Mouse (Mus musculus): ENCODE data around the gene Lmcd1. TPM values are rescaled to one million over a fixed set of nuclear protein-coding genes. Genes with fewer than 3 reads are reported as not detected.

The Lmcd1 gene
- polyA plus RNA-seq, 1 experiment from 2014 or later = 48.7 TPM

- Histone ChIP-seq H3K9ac (no peak overlapping the region), H3K27me3 (replicated peaks) (no peaks in the 10 kb centered on the region), H3K9me3 (replicated peaks) (no peaks in the 10 kb centered on the region), H3K4me3 (no peak overlapping the region), H3K36me3 (peaks cover 27% of the 10 kb centered on the region), H3K4me2 (no peak overlapping the region), H3K4me1 (replicated peaks) (peaks cover 18% of the 10 kb centered on the region), H3K27ac (ENCODE audit: poor library complexity, severe bottlenecking) (peak overlapping the region; percentile 8)
- 73% methylated on average over 3 of the region's 3 CpGs for WGBS
- no peak for ATAC-seq (ENCODE audit: insufficient number of reproducible peaks, low FRiP score)
These were observed 14.7 kb downstream of the Lmcd1 start for GRCm38 (mm10) chr6:112288271-112288670.

GRCm38 (mm10) chr6:112291146-112291545 is 17.6 kb downstream of the Lmcd1 start:
- Histone ChIP-seq H3K4me1 (replicated peaks) (peaks cover 38% of the 10 kb centered on the region), H3K9me3 (replicated peaks) (no peaks in the 10 kb centered on the region), H3K27ac (ENCODE audit: poor library complexity, severe bottlenecking) (no peak overlapping the region), H3K27me3 (replicated peaks) (no peaks in the 10 kb centered on the region), H3K4me3 (no peak overlapping the region), H3K9ac (no peak overlapping the region), H3K36me3 (peaks cover 14% of the 10 kb centered on the region), H3K4me2 (no peak overlapping the region)
- ATAC-seq (ENCODE audit: insufficient number of reproducible peaks, low FRiP score) = no peak
- 58% methylated on average over 4 of the region's 4 CpGs for WGBS

DNA sequence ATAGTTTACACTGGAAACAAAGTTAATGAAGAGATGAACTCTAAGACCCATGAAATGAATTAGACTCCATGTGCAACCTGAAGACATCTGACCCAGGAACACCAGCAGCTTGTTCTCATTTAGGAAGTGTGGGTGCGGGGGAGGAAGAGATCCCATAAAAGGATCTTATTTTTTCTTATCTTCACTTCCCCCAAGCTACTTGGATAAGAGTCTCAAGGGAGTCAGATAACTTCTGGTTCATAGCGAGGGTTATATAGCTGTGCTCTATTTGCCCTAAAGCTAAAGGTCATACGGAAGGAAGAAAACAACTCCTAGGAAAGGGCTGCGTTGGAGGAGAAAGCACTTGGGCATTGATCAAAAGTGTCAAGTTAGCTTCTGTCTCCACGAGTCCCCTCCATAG is 19.8 kb downstream of the Lmcd1 start:
- Histone ChIP-seq H3K4me3 (no peak overlapping the region), H3K4me2 (no peak overlapping the region), H3K9me3 (replicated peaks) (no peaks in the 10 kb centered on the region), H3K9ac (no peak overlapping the region), H3K27me3 (replicated peaks) (no peaks in the 10 kb centered on the region), H3K27ac (ENCODE audit: poor library complexity, severe bottlenecking) (no peak overlapping the region), H3K36me3 (0 out of 2 replicates have a peak, but pooled peaks cover 1% of the 10 kb centered on the region), H3K4me1 (replicated peaks) (peaks cover 34% of the 10 kb centered on the region)
- 17% methylated on average over 5 of the region's 5 CpGs for WGBS
- ATAC-seq (ENCODE audit: insufficient number of reproducible peaks, low FRiP score) = no peak

GRCm38 (mm10) chr6:112295269-112295668 is 21.7 kb downstream of the Lmcd1 start:
- H3K4me3 ChIP-seq = no peak overlapping the region
- no peak overlapping the region for H3K4me2 ChIP-seq
- ATAC-seq (ENCODE audit: insufficient number of reproducible peaks, low FRiP score) = peak; percentile 29; the same call in 1 of the 2 replicates
- H3K9me3 ChIP-seq (replicated peaks) = no peaks in the 10 kb centered on the region
- H3K9ac ChIP-seq = no peak overlapping the region
- peaks cover 35% of the 10 kb centered on the region for H3K4me1 ChIP-seq (replicated peaks)
- WGBS = 30% methylated on average over 3 of the region's 3 CpGs
- H3K27me3 ChIP-seq (replicated peaks) = no peaks in the 10 kb centered on the region
- H3K27ac ChIP-seq (ENCODE audit: poor library complexity, severe bottlenecking) = no peak overlapping the region
- no peaks in the 10 kb centered on the region for H3K36me3 ChIP-seq

DNA sequence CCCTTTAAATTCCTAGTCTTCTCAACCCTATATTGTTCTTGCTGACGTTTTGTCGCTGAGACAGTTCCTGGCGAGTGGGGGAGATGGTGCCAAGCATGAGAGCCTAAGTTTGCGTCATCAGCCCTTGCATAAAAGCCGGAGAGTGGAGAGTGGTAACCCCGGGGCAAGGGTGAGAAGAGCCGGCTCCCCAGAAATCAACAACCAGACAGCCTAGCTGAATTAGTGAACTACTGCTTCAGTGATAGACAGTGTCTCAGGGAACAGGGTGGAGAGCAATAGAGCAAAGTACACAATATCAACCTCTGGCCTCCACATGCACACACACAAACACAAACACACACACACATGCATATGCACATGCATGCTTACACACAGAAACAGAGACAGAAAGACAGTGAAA is 26.6 kb downstream of the Lmcd1 start:
- H3K9ac ChIP-seq = no peak overlapping the region
- no peaks in the 10 kb centered on the region for H3K36me3 ChIP-seq
- H3K9me3 ChIP-seq (replicated peaks) = no peaks in the 10 kb centered on the region
- ATAC-seq (ENCODE audit: insufficient number of reproducible peaks, low FRiP score) = no peak
- H3K4me1 ChIP-seq (replicated peaks) = peaks cover 50% of the 10 kb centered on the region
- H3K27ac ChIP-seq (ENCODE audit: poor library complexity, severe bottlenecking) = no peak overlapping the region
- no peak overlapping the region for H3K4me2 ChIP-seq
- WGBS = 81% methylated on average over 7 of the region's 7 CpGs
- no peak overlapping the region for H3K4me3 ChIP-seq
- H3K27me3 ChIP-seq (replicated peaks) = no peaks in the 10 kb centered on the region

DNA sequence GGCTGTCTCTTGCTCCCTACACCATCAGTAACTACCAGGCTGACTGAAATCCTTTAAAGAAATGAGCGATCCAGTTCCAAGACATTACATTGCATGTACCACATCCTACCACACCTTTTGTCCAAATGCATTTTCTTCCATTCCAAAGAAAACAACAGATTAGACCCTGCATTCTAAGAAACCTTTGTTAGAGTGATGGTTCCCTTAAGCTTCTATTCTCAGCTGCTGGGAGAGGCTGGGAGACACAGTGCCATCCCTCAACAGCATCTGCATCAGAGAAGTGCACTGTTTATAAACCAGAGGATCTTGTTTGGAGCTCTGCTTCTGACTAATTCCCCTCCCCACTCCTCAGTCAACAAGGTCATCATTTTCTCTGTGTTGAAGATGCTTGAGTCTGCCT is 27.1 kb downstream of the Lmcd1 start:
- Histone ChIP-seq H3K27me3 (replicated peaks) (no peaks in the 10 kb centered on the region), H3K4me2 (no peak overlapping the region), H3K4me3 (no peak overlapping the region), H3K9me3 (replicated peaks) (no peaks in the 10 kb centered on the region), H3K9ac (no peak overlapping the region), H3K27ac (ENCODE audit: poor library complexity, severe bottlenecking) (no peak overlapping the region), H3K36me3 (no peaks in the 10 kb centered on the region), H3K4me1 (replicated peaks) (peaks cover 46% of the 10 kb centered on the region)
- WGBS = 90% methylated on average over 1 of the region's 1 CpGs
- no peak for ATAC-seq (ENCODE audit: insufficient number of reproducible peaks, low FRiP score)

DNA sequence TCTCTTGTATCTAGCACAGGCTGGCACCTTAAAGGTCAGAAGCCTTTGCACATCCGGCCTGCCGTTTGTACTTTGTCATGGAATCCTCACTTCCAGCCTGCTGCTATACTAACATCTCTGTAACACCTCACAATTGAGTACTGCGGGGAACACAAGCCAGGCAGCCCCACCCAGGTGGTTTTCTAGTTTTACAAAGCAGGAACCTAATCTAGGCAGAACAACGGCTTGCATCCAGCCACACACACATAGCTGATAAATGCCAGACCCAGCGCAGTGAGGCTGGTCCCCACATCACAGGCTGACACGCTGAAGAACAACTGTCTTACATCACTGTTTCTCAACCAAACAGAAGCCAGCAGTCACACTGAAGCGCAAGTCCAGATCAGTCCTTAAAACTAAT is 28.7 kb downstream of the Lmcd1 start:
- no peak overlapping the region for H3K9ac ChIP-seq
- 14% methylated on average over 7 of the region's 7 CpGs for WGBS
- 0 out of 2 replicates have a peak overlapping the region, but pooled peaks have one; percentile 19 for H3K4me2 ChIP-seq
- H3K9me3 ChIP-seq (replicated peaks) = no peaks in the 10 kb centered on the region
- peaks cover 4% of the 10 kb centered on the region; the same call in 1 of the 2 replicates for H3K36me3 ChIP-seq
- peaks cover 42% of the 10 kb centered on the region for H3K4me1 ChIP-seq (replicated peaks)
- peak; percentile 71 for ATAC-seq (ENCODE audit: insufficient number of reproducible peaks, low FRiP score)
- no peaks in the 10 kb centered on the region for H3K27me3 ChIP-seq (replicated peaks)
- no peak overlapping the region for H3K4me3 ChIP-seq
- H3K27ac ChIP-seq (ENCODE audit: poor library complexity, severe bottlenecking) = peak overlapping the region; percentile 58

DNA sequence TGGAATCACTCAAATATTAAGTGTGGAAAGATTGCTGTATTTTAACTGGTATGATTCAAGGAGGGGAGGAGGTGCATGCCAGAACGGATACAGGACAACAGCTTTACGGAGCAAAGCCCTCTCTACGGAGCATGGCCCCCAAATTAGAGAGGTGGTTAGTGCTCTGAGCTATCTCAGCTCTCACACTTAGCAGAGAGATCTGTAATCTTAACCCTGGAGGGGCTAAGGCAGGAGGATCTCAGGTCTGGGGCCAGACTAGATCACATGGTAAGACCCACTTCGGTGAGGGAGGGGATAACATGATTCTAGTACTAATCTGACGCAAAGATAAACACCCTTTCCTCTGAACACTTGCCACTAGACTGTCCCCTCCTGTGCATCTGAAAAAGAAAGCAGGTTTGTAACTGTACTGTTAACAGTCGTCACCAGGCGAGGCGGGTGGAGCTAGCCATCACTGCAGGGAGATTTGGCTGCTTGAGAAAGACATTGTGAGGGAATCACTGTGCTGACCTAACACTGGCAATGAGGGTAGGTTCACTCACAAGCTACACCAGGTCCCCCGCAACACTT is 29.3 kb downstream of the Lmcd1 start:
- Histone ChIP-seq H3K36me3 (peaks cover 6% of the 10 kb centered on the region; the same call in 1 of the 2 replicates), H3K9ac (no peak overlapping the region), H3K4me2 (no peak overlapping the region), H3K27ac (ENCODE audit: poor library complexity, severe bottlenecking) (peak overlapping the region; percentile 58; the same call in 1 of the 2 replicates), H3K4me3 (no peak overlapping the region), H3K9me3 (replicated peaks) (no peaks in the 10 kb centered on the region), H3K27me3 (replicated peaks) (no peaks in the 10 kb centered on the region), H3K4me1 (replicated peaks) (peaks cover 42% of the 10 kb centered on the region)
- peak; percentile 31 for ATAC-seq (ENCODE audit: insufficient number of reproducible peaks, low FRiP score)
- 40% methylated on average over 9 of the region's 9 CpGs for WGBS

GRCm38 (mm10) chr6:112304751-112305150 is 31.2 kb downstream of the Lmcd1 start:
- no peak for ATAC-seq (ENCODE audit: insufficient number of reproducible peaks, low FRiP score)
- H3K27ac ChIP-seq (ENCODE audit: poor library complexity, severe bottlenecking) = no peak overlapping the region

DNA sequence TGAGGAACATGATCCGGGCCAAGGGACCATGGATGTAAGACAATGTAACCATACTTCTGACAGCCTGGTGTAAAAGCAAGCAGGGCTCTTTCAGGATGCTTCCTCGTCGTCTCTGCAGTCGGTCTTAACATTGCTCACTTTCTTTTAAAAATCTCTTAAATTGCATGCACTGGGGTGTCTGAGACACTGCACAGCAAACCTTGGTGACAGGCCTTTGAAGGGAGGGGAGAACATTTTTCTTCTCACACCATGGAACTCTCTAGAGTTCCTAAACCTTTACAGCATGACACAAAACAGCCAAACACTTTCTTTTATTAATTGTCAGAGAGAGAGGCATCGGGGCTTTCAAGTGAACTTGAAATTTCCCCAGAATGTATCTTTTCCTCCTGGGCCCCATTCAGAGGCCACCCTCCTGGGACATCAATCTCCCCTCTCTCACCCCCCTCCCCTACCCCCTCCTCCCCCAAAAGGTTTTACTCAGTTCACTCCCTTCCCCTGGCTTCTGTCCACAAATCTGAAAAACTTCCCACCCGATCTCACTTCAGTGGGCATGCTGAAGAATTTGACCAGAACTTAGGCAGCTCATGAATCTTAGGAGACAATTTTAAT is 35.9 kb downstream of the Lmcd1 start:
- no peak overlapping the region for H3K27ac ChIP-seq (ENCODE audit: poor library complexity, severe bottlenecking)
- H3K36me3 ChIP-seq = peaks cover 40% of the 10 kb centered on the region

More at GRCm38 (mm10) chr6:112304751-112305150, 31.2 kb downstream of the Lmcd1 start:
- H3K4me2 ChIP-seq = no peak overlapping the region
- H3K4me1 ChIP-seq (replicated peaks) = peaks cover 45% of the 10 kb centered on the region
- no peak overlapping the region for H3K4me3 ChIP-seq
- no peak overlapping the region for H3K9ac ChIP-seq
- 31% methylated on average over 8 of the region's 8 CpGs for WGBS
- H3K27me3 ChIP-seq (replicated peaks) = no peaks in the 10 kb centered on the region
- H3K36me3 ChIP-seq = peaks cover 6% of the 10 kb centered on the region; the same call in 1 of the 2 replicates
- H3K9me3 ChIP-seq (replicated peaks) = no peaks in the 10 kb centered on the region

GRCm38 (mm10) chr6:112311385-112311784 is 37.8 kb downstream of the Lmcd1 start:
- no peaks in the 10 kb centered on the region for H3K27me3 ChIP-seq (replicated peaks)
- H3K9me3 ChIP-seq (replicated peaks) = no peaks in the 10 kb centered on the region
- peaks cover 4% of the 10 kb centered on the region; the same call in 1 of the 2 replicates for H3K4me1 ChIP-seq (replicated peaks)
- peaks cover 56% of the 10 kb centered on the region for H3K36me3 ChIP-seq
- no peak overlapping the region for H3K27ac ChIP-seq (ENCODE audit: poor library complexity, severe bottlenecking)
- H3K4me2 ChIP-seq = no peak overlapping the region
- no peak overlapping the region for H3K9ac ChIP-seq
- 0 out of 2 replicates have a peak, but pooled peaks have one; percentile 18 for ATAC-seq (ENCODE audit: insufficient number of reproducible peaks, low FRiP score)
- H3K4me3 ChIP-seq = no peak overlapping the region
- 47% methylated on average over 4 of the region's 4 CpGs for WGBS

More for the DNA sequence above, 35.9 kb downstream of the Lmcd1 start:
- WGBS = 48% methylated on average over 6 of the region's 6 CpGs
- no peak for ATAC-seq (ENCODE audit: insufficient number of reproducible peaks, low FRiP score)
- H3K9me3 ChIP-seq (replicated peaks) = no peaks in the 10 kb centered on the region
- no peak overlapping the region for H3K9ac ChIP-seq
- H3K27me3 ChIP-seq (replicated peaks) = no peaks in the 10 kb centered on the region
- no peak overlapping the region for H3K4me3 ChIP-seq
- no peak overlapping the region for H3K4me2 ChIP-seq
- peaks cover 12% of the 10 kb centered on the region for H3K4me1 ChIP-seq (replicated peaks)

All from heart, embryonic 12.5 days (tissue).